Mouse (Mus musculus) gastrocnemius, adult 2 months (tissue): ENCODE results near the gene Olfml2b. TPM values are rescaled to one million over a fixed set of nuclear protein-coding genes. Genes with fewer than 3 reads are reported as not detected.

Source experiments
- DNase-seq: peaks from one replicate; pipeline ENCODE4 v3.0.0; 2022
- H3K27ac ChIP-seq: fragments of 200-600 bp; 2 replicates; pipeline ENCODE4 v1.8.1; 2022; ENCODE audit warnings: mild to moderate bottlenecking
- H3K4me3 ChIP-seq: fragments of 200-600 bp; 2 replicates; pipeline ENCODE4 v1.8.1; 2022; ENCODE audit warnings: mild to moderate bottlenecking, moderate library complexity
- CTCF ChIP-seq: fragments of 200-600 bp; IDR thresholded peaks from 2 replicates; pipeline ENCODE4 v1.8.1; 2022; ENCODE audit warnings: antibody characterized with exemption, mild to moderate bottlenecking, moderate library complexity
- intact Hi-C: fragments of 180-260 bp; cut with DNase I; formaldehyde crosslinking; loops from one replicate; pipeline ENCODE4 v1.15.1; 2025
- total RNA-seq, 2 experiments: library from RNA; stranded (reverse); gene quantifications; 2 replicates each; pipeline ENCODE4 v1.2.3; 2021

The Olfml2b gene
- total RNA-seq, 2 experiments from 2014 or later, result 2.9 to 6.6 TPM

- TF ChIP-seq CTCF, result no peak
- no peak overlapping the region for H3K4me3 ChIP-seq
- no peak for DNase-seq
- intact Hi-C loops, result no loop called here
- no peak overlapping the region for H3K27ac ChIP-seq
These were observed 58.6 kb downstream of the Olfml2b start for GRCm38 (mm10) chr1:170702958-170703357.

GRCm38 (mm10) chr1:170704103-170704502, 59.8 kb downstream of the Olfml2b start:
- Histone ChIP-seq H3K4me3 (no peak overlapping the region), H3K27ac (no peak overlapping the region)
- no peak for TF ChIP-seq CTCF
- DNase-seq, result no peak
- intact Hi-C loops, result no loop called here

- Histone ChIP-seq H3K4me3 (no peak overlapping the region), H3K27ac (no peak overlapping the region)
- DNase-seq, result no peak
- no peak for TF ChIP-seq CTCF
- intact Hi-C loops, result no loop called here
These were observed 60.7 kb downstream of the Olfml2b start for GRCm38 (mm10) chr1:170704911-170705594.

DNA sequence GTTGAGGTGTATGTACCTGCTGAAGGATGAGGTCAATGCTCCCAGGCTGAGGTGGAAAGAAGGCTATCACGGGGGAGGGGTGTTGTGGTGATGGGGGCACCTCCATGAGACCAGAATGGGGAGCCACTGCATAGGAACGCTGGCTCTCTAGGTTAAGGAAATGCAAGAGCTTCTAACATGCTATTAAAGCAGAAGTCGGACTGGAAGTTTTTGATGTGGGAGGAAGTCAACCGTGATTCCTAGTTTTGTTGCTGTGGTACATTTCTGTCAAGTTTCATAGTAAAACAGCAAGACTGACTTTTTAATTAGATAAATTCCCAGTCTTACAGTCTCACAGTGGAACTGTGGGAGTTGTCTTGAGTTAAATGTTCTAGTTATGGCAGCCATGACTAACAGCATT, 61.7 kb downstream of the Olfml2b start:
- no peak overlapping the region for H3K27ac ChIP-seq
- TF ChIP-seq CTCF, result no peak
- DNase-seq, result no peak
- intact Hi-C loops, result no loop called here
- no peak overlapping the region for H3K4me3 ChIP-seq

- DNase-seq, result no peak
- Histone ChIP-seq H3K4me3 (no peak overlapping the region), H3K27ac (no peak overlapping the region)
- intact Hi-C loops, result no loop called here
- TF ChIP-seq CTCF, result no peak
These were observed 64.7 kb downstream of the Olfml2b start for GRCm38 (mm10) chr1:170709034-170709433.

GRCm38 (mm10) chr1:170709481-170709880, 65.1 kb downstream of the Olfml2b start:
- no peak for DNase-seq
- intact Hi-C loops, result no loop called here
- TF ChIP-seq CTCF, result no peak
- Histone ChIP-seq H3K4me3 (no peak overlapping the region), H3K27ac (no peak overlapping the region)

GRCm38 (mm10) chr1:170709969-170710368, 65.6 kb downstream of the Olfml2b start:
- intact Hi-C loops, result no loop called here
- H3K4me3 ChIP-seq, result no peak overlapping the region
- H3K27ac ChIP-seq, result no peak overlapping the region
- TF ChIP-seq CTCF, result no peak
- no peak for DNase-seq

DNA sequence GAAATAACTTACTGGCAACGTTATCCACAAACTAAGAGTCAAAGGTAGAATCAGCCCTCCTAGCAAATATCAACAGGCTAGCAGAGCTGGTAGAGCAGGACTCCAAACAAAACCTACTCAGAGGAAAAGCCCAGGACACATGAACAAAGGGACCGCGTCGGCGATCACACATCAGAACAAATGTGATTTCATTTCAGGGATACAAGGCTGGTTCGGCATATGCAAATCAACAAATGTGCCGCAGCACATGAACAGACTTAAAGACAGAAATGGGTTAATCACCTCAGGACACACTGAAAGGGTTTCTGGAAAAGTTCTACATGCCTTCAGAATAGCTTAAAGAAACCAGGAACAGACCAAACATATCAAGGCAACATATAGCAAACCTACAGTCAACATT, 67.4 kb downstream of the Olfml2b start:
- intact Hi-C loops, result no loop called here
- Histone ChIP-seq H3K27ac (no peak overlapping the region), H3K4me3 (no peak overlapping the region)
- no peak for DNase-seq
- no peak for TF ChIP-seq CTCF

DNA sequence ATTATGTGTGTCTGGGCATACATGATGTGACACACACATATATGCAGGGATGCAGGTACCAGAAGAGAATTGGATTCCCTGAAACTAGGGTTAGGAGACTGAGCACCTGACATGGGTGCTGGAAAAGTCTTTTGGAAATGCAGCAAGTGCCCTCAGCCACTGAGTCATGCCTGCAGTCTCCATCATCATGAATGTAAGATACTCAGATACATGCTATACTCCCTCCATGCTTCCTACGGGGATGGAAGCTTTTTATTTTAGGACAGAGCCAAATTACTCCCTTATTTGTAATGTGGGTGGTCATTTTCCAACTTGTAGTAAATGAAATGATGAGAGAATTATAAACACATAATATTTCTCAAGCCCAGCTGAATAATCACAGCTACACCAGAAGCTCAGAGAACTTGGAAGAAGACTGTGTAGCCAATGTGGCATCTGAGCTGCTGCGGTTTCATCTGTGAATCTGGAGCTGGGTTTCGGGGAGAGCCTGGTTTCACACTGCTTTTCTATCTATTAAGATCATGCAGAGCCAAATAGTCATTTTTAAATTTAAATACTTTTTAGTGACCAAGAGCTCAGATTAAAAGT, 73.0 kb downstream of the Olfml2b start:
- H3K4me3 ChIP-seq, result no peak overlapping the region
- TF ChIP-seq CTCF, result no peak
- no peak for DNase-seq
- intact Hi-C loops, result no loop called here
- no peak overlapping the region for H3K27ac ChIP-seq

- TF ChIP-seq CTCF, result no peak
These were observed 73.9 kb downstream of the Olfml2b start for GRCm38 (mm10) chr1:170718133-170718810.

GRCm38 (mm10) chr1:170721560-170721959, 77.2 kb downstream of the Olfml2b start:
- TF ChIP-seq CTCF, result no peak
- DNase-seq, result no peak
- intact Hi-C loops, result no loop called here
- peak overlapping the region; percentile 24; the same call in 1 of the 2 replicates for H3K27ac ChIP-seq
- no peak overlapping the region for H3K4me3 ChIP-seq

More at GRCm38 (mm10) chr1:170718133-170718810, 73.9 kb downstream of the Olfml2b start:
- no peak overlapping the region for H3K27ac ChIP-seq
- intact Hi-C loops, result no loop called here
- DNase-seq, result no peak
- H3K4me3 ChIP-seq, result no peak overlapping the region

DNA sequence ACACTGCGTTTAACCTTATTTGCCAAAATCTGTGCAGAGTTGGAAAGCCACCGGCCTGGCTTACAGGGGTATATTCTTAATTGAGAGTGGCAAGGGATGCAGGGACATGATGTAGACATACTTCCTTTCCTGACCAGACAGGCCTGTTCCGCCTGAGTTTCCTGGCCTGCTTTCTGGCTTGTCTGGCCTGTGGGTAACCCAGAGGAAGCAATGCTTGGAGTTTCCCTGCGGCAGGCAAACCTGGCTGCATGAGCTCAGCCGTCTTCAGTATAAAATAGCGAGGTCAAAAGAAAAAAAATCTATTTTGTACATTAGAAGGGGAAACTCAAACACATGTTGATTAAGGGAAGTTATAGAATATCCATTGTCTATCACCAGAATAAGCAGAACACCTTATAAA, 84.2 kb downstream of the Olfml2b start:
- intact Hi-C loops, result no loop called here
- DNase-seq, result no peak
- Histone ChIP-seq H3K27ac (no peak overlapping the region; the same call in 1 of the 2 replicates), H3K4me3 (no peak overlapping the region)
- TF ChIP-seq CTCF, result no peak

GRCm38 (mm10) chr1:170729267-170729962, 85.1 kb downstream of the Olfml2b start:
- TF ChIP-seq CTCF, result no peak
- Histone ChIP-seq H3K27ac (no peak overlapping the region), H3K4me3 (no peak overlapping the region)
- intact Hi-C loops, result no loop called here
- no peak for DNase-seq
